Mouse (Mus musculus): Measurements from ENCODE around the gene Tceanc.

Tceanc gene

DNA sequence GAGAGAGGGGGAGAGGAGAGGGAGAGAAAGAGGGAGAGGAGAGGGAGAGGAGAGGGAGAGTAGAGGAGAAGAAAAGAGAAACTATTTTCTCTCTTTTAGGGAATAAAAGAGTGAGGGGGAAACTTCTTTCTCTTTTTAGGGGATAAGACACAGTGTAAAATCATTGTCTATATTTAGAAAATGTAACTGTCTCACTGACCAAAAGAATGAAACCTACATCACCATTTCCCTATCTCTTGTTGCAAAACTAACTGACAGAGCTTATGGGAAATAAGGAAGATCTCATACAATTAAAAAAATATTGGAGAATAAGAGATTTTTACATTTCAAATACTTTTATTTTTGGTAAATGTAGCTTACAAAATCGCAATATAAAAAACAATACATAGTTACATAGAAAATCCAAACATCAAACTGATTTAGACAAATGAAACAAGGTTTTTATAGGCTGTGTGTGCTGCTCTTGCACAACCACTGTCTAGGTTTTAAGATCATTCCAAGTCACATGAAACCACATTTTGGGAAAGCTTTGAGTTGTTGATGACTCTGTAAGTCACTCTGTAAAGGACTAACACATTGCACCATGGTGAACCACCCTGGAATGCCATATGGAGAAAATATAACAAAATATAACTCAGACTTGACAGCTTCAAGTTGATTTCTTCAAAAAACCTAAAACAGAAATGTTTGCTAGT, 18.7 kb downstream of the Tceanc start:
- in situ Hi-C loops (cut with MboI; ENCODE audit: unreplicated experiment in 2 of 2) = no loop called here

- in situ Hi-C loops (cut with MboI; ENCODE audit: unreplicated experiment in 2 of 2) = no loop called here
These were observed 20.6 kb downstream of the Tceanc start for GRCm38 (mm10) chrX:166497771-166498170.

GRCm38 (mm10) chrX:166495052-166495451, 23.3 kb downstream of the Tceanc start:
- in situ Hi-C loops (cut with MboI; ENCODE audit: unreplicated experiment in 2 of 2) = no loop called here

GRCm38 (mm10) chrX:166479365-166479983, 38.9 kb downstream of the Tceanc start, which contains the start of gene Rab9:
Gene Rab9 (minus strand): TSS chrX:166479867.
- in situ Hi-C loops (cut with MboI; ENCODE audit: unreplicated experiment in 2 of 2) = no loop called here

- in situ Hi-C loops (cut with MboI; ENCODE audit: unreplicated experiment in 2 of 2) = no loop called here
These were observed 39.6 kb downstream of the Tceanc start for GRCm38 (mm10) chrX:166478631-166479364.

DNA sequence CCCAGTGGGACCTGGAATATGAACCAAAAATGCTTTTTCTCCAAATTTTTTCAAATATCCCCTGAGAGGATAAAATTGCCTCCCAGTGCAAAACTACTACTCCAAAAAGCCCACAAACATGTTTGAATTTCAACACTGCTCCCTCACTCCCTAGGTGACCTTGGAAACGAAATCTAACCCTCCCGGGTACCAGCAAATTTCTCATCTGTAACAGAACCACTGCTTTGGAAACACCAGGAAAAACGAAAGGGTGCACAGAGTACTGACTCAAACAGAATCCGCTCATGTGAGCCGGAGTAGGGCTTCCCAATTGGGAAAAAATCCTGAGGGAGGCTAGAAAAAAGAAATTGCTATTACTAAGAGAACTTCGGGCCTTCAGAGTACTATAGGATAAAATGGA, 41.0 kb downstream of the Tceanc start:
- in situ Hi-C loops (cut with MboI; ENCODE audit: unreplicated experiment in 2 of 2) = no loop called here

DNA sequence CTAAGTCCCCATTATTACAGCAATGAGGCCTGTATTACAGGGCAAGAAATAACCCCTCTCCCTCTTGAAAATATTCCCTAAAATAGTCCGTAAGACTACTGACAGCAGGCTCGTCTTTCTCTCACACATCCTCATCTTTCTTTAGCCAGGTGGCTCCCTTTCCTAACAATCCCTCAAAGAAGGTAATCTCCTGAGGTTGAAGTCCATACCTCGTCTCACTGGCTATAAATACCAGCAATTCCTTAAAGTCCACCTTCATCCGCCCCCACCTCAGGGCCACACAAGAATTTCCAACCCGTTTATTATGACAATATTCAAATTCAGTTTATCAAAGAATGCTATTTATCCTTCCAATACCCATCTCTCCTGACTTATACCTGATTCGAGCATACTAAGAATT, 45.8 kb downstream of the Tceanc start:
- in situ Hi-C loops (cut with MboI; ENCODE audit: unreplicated experiment in 2 of 2) = loop anchor here in 1 of 2 experiments (25.0 kb wide), 1 partner anchor 615 kb away; no protein-coding TSS in a partner anchor

DNA sequence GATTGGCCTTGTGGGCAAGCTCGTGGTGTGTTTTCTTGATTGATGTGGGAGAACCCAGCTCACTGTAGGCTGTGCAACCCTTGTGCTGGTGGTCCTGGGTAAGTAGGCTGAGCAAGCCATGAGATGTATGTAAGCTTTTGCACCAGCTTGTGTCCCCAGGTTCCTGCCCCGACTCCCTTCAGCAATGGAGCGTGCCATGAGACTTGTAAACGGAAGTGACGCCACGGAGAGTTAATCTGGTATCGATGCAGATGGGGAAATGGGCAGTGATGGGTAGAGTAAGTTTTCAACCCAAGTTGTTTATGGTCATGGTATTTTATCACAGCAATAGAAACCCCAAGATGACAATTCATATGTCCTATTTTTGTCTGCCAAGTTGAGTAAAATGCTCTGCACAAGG, 50.0 kb downstream of the Tceanc start:
- in situ Hi-C loops (cut with MboI; ENCODE audit: unreplicated experiment in 2 of 2) = loop anchor here in 1 of 2 experiments (25.0 kb wide), 1 partner anchor 619 kb away; no protein-coding TSS in a partner anchor

- in situ Hi-C loops (cut with MboI; ENCODE audit: unreplicated experiment in 2 of 2) = loop anchor here in 1 of 2 experiments (25.0 kb wide), 1 partner anchor 632 kb away; no protein-coding TSS in a partner anchor
These were observed 62.8 kb downstream of the Tceanc start for GRCm38 (mm10) chrX:166455525-166455924.

DNA sequence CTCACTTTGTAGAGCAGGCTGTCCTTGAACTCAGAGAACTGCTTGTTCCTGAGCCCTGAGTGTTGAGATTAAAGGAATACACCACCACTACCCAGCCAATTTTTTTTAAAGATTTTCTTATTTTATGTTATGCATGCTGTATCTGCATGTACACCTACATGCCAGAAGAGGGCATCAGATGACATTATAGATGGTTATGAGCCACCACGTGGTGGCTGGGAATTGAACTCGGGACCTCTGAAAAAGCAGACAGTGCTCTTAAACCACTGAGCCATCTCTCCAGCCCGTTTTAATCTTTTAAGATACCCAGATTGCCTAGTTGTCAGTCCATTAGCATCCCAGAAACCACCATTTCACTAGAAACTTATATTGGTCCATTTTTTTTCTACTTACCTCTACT, 64.0 kb downstream of the Tceanc start:
- in situ Hi-C loops (cut with MboI; ENCODE audit: unreplicated experiment in 2 of 2) = loop anchor here in 1 of 2 experiments (25.0 kb wide), 1 partner anchor 633 kb away; no protein-coding TSS in a partner anchor

DNA sequence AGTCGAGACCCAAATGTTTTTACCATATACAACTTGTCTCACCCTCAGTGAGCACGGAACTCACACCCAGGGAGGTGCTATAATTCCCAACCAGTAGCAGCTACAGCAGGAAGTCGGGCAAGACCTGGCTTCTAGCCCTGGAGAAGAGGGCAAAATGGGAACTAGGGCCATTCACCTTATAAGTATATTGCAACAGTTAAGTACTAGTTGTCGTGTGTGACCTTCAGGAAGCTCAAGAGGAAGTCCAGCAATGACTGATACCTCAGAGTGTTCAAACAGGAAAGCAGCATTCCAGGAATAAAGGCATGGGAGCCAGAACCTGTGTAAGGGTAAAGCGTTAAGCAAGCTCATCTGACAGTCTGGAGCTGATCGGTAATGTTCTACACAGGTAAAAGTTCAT, 64.8 kb downstream of the Tceanc start:
- in situ Hi-C loops (cut with MboI; ENCODE audit: unreplicated experiment in 2 of 2) = loop anchor here in 1 of 2 experiments (25.0 kb wide), 1 partner anchor 634 kb away; no protein-coding TSS in a partner anchor

Data from v-Abl transformed pro-B cells (cell line).